Mouse (Mus musculus): Measurements from ENCODE around the gene Zfp646. TPM values are rescaled to one million over a fixed set of nuclear protein-coding genes. Genes with fewer than 3 reads are reported as not detected.

Zfp646 gene
- total and polyA plus RNA-seq, 2 experiments from 2014 or later: 4.4 to 35.0 TPM

- Histone ChIP-seq H3K4me3 (ENCODE audit: low read length) (no peak overlapping the region), H3K9me3 (ENCODE audit: low read length) (no peaks in the 10 kb centered on the region), H3K9ac (replicated peaks; ENCODE audit: low read length) (no peak overlapping the region), H3K36me3 (ENCODE audit: insufficient read depth, low read length) (no peaks in the 10 kb centered on the region), H3K27me3 (ENCODE audit: insufficient read depth, low read length) (peaks cover 9% of the 10 kb centered on the region; the same call in 1 of the 2 replicates), H3K4me1 (ENCODE audit: insufficient read depth, low read length) (peaks cover 3% of the 10 kb centered on the region; the same call in 1 of the 2 replicates), H3K27ac (no peak overlapping the region), H3K4me2 (ENCODE audit: low read depth, low read length) (no peak overlapping the region)
- no peak for DNase-seq (ENCODE audit: low spot score)
- TF ChIP-seq CTCF (IDR thresholded peaks at IDR 0.05; ENCODE audit: low read depth): no peak
- 42% methylated on average over 13 of the region's 13 CpGs for WGBS
- ATAC-seq: no peak
These were observed 55.5 kb downstream of the Zfp646 start for GRCm38 (mm10) chr7:127931351-127932135.

GRCm38 (mm10) chr7:127932273-127933031 is 56.4 kb downstream of the Zfp646 start:
- no peak for ATAC-seq
- Histone ChIP-seq H3K27me3 (ENCODE audit: insufficient read depth, low read length) (peaks cover 9% of the 10 kb centered on the region; the same call in 1 of the 2 replicates), H3K36me3 (ENCODE audit: insufficient read depth, low read length) (no peaks in the 10 kb centered on the region), H3K4me3 (ENCODE audit: low read length) (no peak overlapping the region), H3K4me2 (ENCODE audit: low read depth, low read length) (no peak overlapping the region), H3K27ac (no peak overlapping the region), H3K4me1 (ENCODE audit: insufficient read depth, low read length) (peaks cover 3% of the 10 kb centered on the region; the same call in 1 of the 2 replicates), H3K9me3 (ENCODE audit: low read length) (no peaks in the 10 kb centered on the region), H3K9ac (replicated peaks; ENCODE audit: low read length) (no peak overlapping the region)
- no peak for DNase-seq (ENCODE audit: low spot score)
- TF ChIP-seq CTCF (IDR thresholded peaks at IDR 0.05; ENCODE audit: low read depth): no peak
- 21% methylated on average over 13 of the region's 13 CpGs for WGBS

GRCm38 (mm10) chr7:127934075-127934474 is 58.1 kb downstream of the Zfp646 start:
- Histone ChIP-seq H3K9me3 (ENCODE audit: low read length) (no peaks in the 10 kb centered on the region), H3K4me2 (ENCODE audit: low read depth, low read length) (no peak overlapping the region), H3K27ac (no peak overlapping the region), H3K4me3 (ENCODE audit: low read length) (no peak overlapping the region), H3K36me3 (ENCODE audit: insufficient read depth, low read length) (no peaks in the 10 kb centered on the region), H3K9ac (replicated peaks; ENCODE audit: low read length) (no peak overlapping the region), H3K4me1 (ENCODE audit: insufficient read depth, low read length) (peaks cover 3% of the 10 kb centered on the region; the same call in 1 of the 2 replicates), H3K27me3 (ENCODE audit: insufficient read depth, low read length) (peaks cover 9% of the 10 kb centered on the region; the same call in 1 of the 2 replicates)
- DNase-seq (ENCODE audit: low spot score) (no peak), ATAC-seq (no peak)
- no peak for TF ChIP-seq CTCF (IDR thresholded peaks at IDR 0.05; ENCODE audit: low read depth)
- 82% methylated on average over 5 of the region's 5 CpGs for WGBS

- peak; percentile 96 for ATAC-seq
- TF ChIP-seq CTCF (IDR thresholded peaks at IDR 0.05; ENCODE audit: low read depth): peak; percentile 96
- Histone ChIP-seq H3K4me2 (ENCODE audit: low read depth, low read length) (peak overlapping the region; percentile 80), H3K36me3 (ENCODE audit: insufficient read depth, low read length) (no peaks in the 10 kb centered on the region), H3K4me3 (ENCODE audit: low read length) (peak overlapping the region; percentile 63), H3K27me3 (ENCODE audit: insufficient read depth, low read length) (peaks cover 2% of the 10 kb centered on the region; the same call in 1 of the 2 replicates), H3K4me1 (ENCODE audit: insufficient read depth, low read length) (no peaks in the 10 kb centered on the region), H3K9ac (replicated peaks; ENCODE audit: low read length) (peak overlapping the region; percentile 81), H3K9me3 (ENCODE audit: low read length) (no peaks in the 10 kb centered on the region), H3K27ac (peak overlapping the region; percentile 84)
- DNase-seq (ENCODE audit: low spot score): peak; percentile 97
- 5% methylated on average over 32 of the region's 32 CpGs for WGBS
These were observed 59.2 kb downstream of the Zfp646 start for GRCm38 (mm10) chr7:127935028-127935722.

Other genes with a start within 250 kb of the Zfp646 start
- gene Bcl7c, start 167.3 kb upstream of the Zfp646 start, total RNA-seq (2014; rRNA removed): 86.8 and 105 TPM in 2 replicates
- 48.8 and 50.9 TPM in 2 replicates for gene Bcl7c, start 167.3 kb upstream of the Zfp646 start, polyA plus RNA-seq (2015; fragmentation: Nextera tagmentation; extraction: Ambion mirVana)
- gene Ctf1, start 163.5 kb upstream of the Zfp646 start, total RNA-seq (2014; rRNA removed): 9.0 and 10.7 TPM in 2 replicates
- 3.8 and 4.0 TPM in 2 replicates for gene Ctf1, start 163.5 kb upstream of the Zfp646 start, polyA plus RNA-seq (2015; fragmentation: Nextera tagmentation; extraction: Ambion mirVana)
- gene Ctf2, start 144.1 kb upstream of the Zfp646 start, total RNA-seq (2014; rRNA removed): not detected in 2 replicates
- gene Ctf2, start 144.1 kb upstream of the Zfp646 start, polyA plus RNA-seq (2015; fragmentation: Nextera tagmentation; extraction: Ambion mirVana): 0.13 TPM in 1 of 2 replicates, not detected in the other
- 191 and 192 TPM in 2 replicates for gene Fbxl19, start 131.7 kb upstream of the Zfp646 start, total RNA-seq (2014; rRNA removed)
- 6.8 and 7.0 TPM in 2 replicates for gene Fbxl19, start 131.7 kb upstream of the Zfp646 start, polyA plus RNA-seq (2015; fragmentation: Nextera tagmentation; extraction: Ambion mirVana)
- 20.0 and 35.8 TPM in 2 replicates for gene Orai3, start 106.4 kb upstream of the Zfp646 start, total RNA-seq (2014; rRNA removed)
- gene Orai3, start 106.4 kb upstream of the Zfp646 start, polyA plus RNA-seq (2015; fragmentation: Nextera tagmentation; extraction: Ambion mirVana): 10.8 and 11.3 TPM in 2 replicates
- gene Setd1a, start 99.6 kb upstream of the Zfp646 start, total RNA-seq (2014; rRNA removed): 17.8 and 18.2 TPM in 2 replicates
- 10.5 and 16.0 TPM in 2 replicates for gene Setd1a, start 99.6 kb upstream of the Zfp646 start, polyA plus RNA-seq (2015; fragmentation: Nextera tagmentation; extraction: Ambion mirVana)
- gene Gm49388, start 90.6 kb upstream of the Zfp646 start, total RNA-seq (2014; rRNA removed): 0.05 and 2.9 TPM in 2 replicates
- gene Gm49388, start 90.6 kb upstream of the Zfp646 start, polyA plus RNA-seq (2015; fragmentation: Nextera tagmentation; extraction: Ambion mirVana): not detected in 2 replicates
- gene Hsd3b7, start 75.6 kb upstream of the Zfp646 start, total RNA-seq (2014; rRNA removed): 11.0 and 12.1 TPM in 2 replicates
- gene Hsd3b7, start 75.6 kb upstream of the Zfp646 start, polyA plus RNA-seq (2015; fragmentation: Nextera tagmentation; extraction: Ambion mirVana): 10.3 and 11.3 TPM in 2 replicates
- 4.0 and 9.6 TPM in 2 replicates for gene Stx4a, start 51.9 kb upstream of the Zfp646 start, total RNA-seq (2014; rRNA removed)
- gene Stx4a, start 51.9 kb upstream of the Zfp646 start, polyA plus RNA-seq (2015; fragmentation: Nextera tagmentation; extraction: Ambion mirVana): 28.4 and 31.8 TPM in 2 replicates
- 69.7 and 72.7 TPM in 2 replicates for gene Stx1b, start 51.7 kb upstream of the Zfp646 start, total RNA-seq (2014; rRNA removed)
- 66.6 and 76.3 TPM in 2 replicates for gene Stx1b, start 51.7 kb upstream of the Zfp646 start, polyA plus RNA-seq (2015; fragmentation: Nextera tagmentation; extraction: Ambion mirVana)
- gene Zfp668, start 607 bp downstream of the Zfp646 start, total RNA-seq (2014; rRNA removed): 25.8 and 26.2 TPM in 2 replicates
- gene Zfp668, start 607 bp downstream of the Zfp646 start, polyA plus RNA-seq (2015; fragmentation: Nextera tagmentation; extraction: Ambion mirVana): 21.8 and 22.4 TPM in 2 replicates
- 0.72 and 1.8 TPM in 2 replicates for gene Prss53, start 14.7 kb downstream of the Zfp646 start, total RNA-seq (2014; rRNA removed)
- 1.0 and 1.3 TPM in 2 replicates for gene Prss53, start 14.7 kb downstream of the Zfp646 start, polyA plus RNA-seq (2015; fragmentation: Nextera tagmentation; extraction: Ambion mirVana)
- not detected in 2 replicates for gene Gm21974, start 19.2 kb downstream of the Zfp646 start, total RNA-seq (2014; rRNA removed)
- not detected in 2 replicates for gene Gm21974, start 19.2 kb downstream of the Zfp646 start, polyA plus RNA-seq (2015; fragmentation: Nextera tagmentation; extraction: Ambion mirVana)
- 37.2 and 43.0 TPM in 2 replicates for gene Vkorc1, start 19.4 kb downstream of the Zfp646 start, total RNA-seq (2014; rRNA removed)
- 72.6 and 79.8 TPM in 2 replicates for gene Vkorc1, start 19.4 kb downstream of the Zfp646 start, polyA plus RNA-seq (2015; fragmentation: Nextera tagmentation; extraction: Ambion mirVana)
- 44.3 and 55.0 TPM in 2 replicates for gene Bckdk, start 27.9 kb downstream of the Zfp646 start, total RNA-seq (2014; rRNA removed)
- 61.5 and 63.5 TPM in 2 replicates for gene Bckdk, start 27.9 kb downstream of the Zfp646 start, polyA plus RNA-seq (2015; fragmentation: Nextera tagmentation; extraction: Ambion mirVana)
- 24.9 and 33.5 TPM in 2 replicates for gene Kat8, start 36.3 kb downstream of the Zfp646 start, total RNA-seq (2014; rRNA removed)
- gene Kat8, start 36.3 kb downstream of the Zfp646 start, polyA plus RNA-seq (2015; fragmentation: Nextera tagmentation; extraction: Ambion mirVana): 30.1 and 33.9 TPM in 2 replicates
- gene Prss8, start 53.9 kb downstream of the Zfp646 start, total RNA-seq (2014; rRNA removed): 0.26 and 0.32 TPM in 2 replicates
- gene Prss8, start 53.9 kb downstream of the Zfp646 start, polyA plus RNA-seq (2015; fragmentation: Nextera tagmentation; extraction: Ambion mirVana): 0.35 and 0.44 TPM in 2 replicates
- 17.0 and 19.9 TPM in 2 replicates for gene Prss36, start 70.5 kb downstream of the Zfp646 start, total RNA-seq (2014; rRNA removed)
- gene Prss36, start 70.5 kb downstream of the Zfp646 start, polyA plus RNA-seq (2015; fragmentation: Nextera tagmentation; extraction: Ambion mirVana): 16.5 and 17.3 TPM in 2 replicates
- gene Fus, start 91.2 kb downstream of the Zfp646 start, total RNA-seq (2014; rRNA removed): 34.4 and 45.0 TPM in 2 replicates
- 281 and 299 TPM in 2 replicates for gene Fus, start 91.2 kb downstream of the Zfp646 start, polyA plus RNA-seq (2015; fragmentation: Nextera tagmentation; extraction: Ambion mirVana)
- 12.1 and 12.7 TPM in 2 replicates for gene Pycard, start 117.6 kb downstream of the Zfp646 start, total RNA-seq (2014; rRNA removed)
- 9.3 and 10.7 TPM in 2 replicates for gene Pycard, start 117.6 kb downstream of the Zfp646 start, polyA plus RNA-seq (2015; fragmentation: Nextera tagmentation; extraction: Ambion mirVana)
- 0.37 and 1.4 TPM in 2 replicates for gene Trim72, start 127.7 kb downstream of the Zfp646 start, total RNA-seq (2014; rRNA removed)
- gene Trim72, start 127.7 kb downstream of the Zfp646 start, polyA plus RNA-seq (2015; fragmentation: Nextera tagmentation; extraction: Ambion mirVana): not detected in 2 replicates
- 2.6 and 3.2 TPM in 2 replicates for gene Itgam, start 186.4 kb downstream of the Zfp646 start, total RNA-seq (2014; rRNA removed)
- 1.2 and 1.3 TPM in 2 replicates for gene Itgam, start 186.4 kb downstream of the Zfp646 start, polyA plus RNA-seq (2015; fragmentation: Nextera tagmentation; extraction: Ambion mirVana)
- not detected in 2 replicates for gene Gm49368, start 186.5 kb downstream of the Zfp646 start, total RNA-seq (2014; rRNA removed)
- not detected in 2 replicates for gene Gm49368, start 186.5 kb downstream of the Zfp646 start, polyA plus RNA-seq (2015; fragmentation: Nextera tagmentation; extraction: Ambion mirVana)